Mouse (Mus musculus): Measurements from ENCODE around the gene Chrna5.

GRCm38 (mm10) chr9:55039983-55040382 is 59.3 kb downstream of the Chrna5 start:
- TF ChIP-seq POLR2A (IDR thresholded peaks at IDR 0.05; ENCODE audit: insufficient read length, low read depth), result no peak
- no peak for TF ChIP-seq POLR2AphosphoS2 (IDR thresholded peaks at IDR 0.05; ENCODE audit: insufficient read length, low read depth)
- TF ChIP-seq USF1 (IDR thresholded peaks at IDR 0.05; ENCODE audit: low read depth), result no peak
- no peak for TF ChIP-seq MAX (IDR thresholded peaks at IDR 0.05; ENCODE audit: low read depth)
- TF ChIP-seq CEBPB (IDR thresholded peaks at IDR 0.05; ENCODE audit: insufficient read depth, poor library complexity, severe bottlenecking), result no peak
- no peak for TF ChIP-seq TCF12 (IDR thresholded peaks at IDR 0.05; ENCODE audit: insufficient read depth, poor library complexity, severe bottlenecking)
